Mouse (Mus musculus): ENCODE results near the gene Wnt16. TPM values are rescaled to one million over a fixed set of nuclear protein-coding genes. Genes with fewer than 3 reads are reported as not detected.

The Wnt16 gene
- polyA plus RNA-seq (2014; fragmentation: Illumina TruSeq; extraction: RNeasy Lipid Tissue Mini Kit (QIAGEN cat#74804); ENCODE audit: insufficient read depth, low read depth, low replicate concordance) = not detected

GRCm38 (mm10) chr6:22288004-22288736, at the start of gene Wnt16:
Gene Wnt16, plus strand, starts transcription at chr6:22288227.

Other genes starting within 250 kb of the Wnt16 start
- gene Fam3c, start 68.0 kb downstream of the Wnt16 start, polyA plus RNA-seq (2014; fragmentation: Illumina TruSeq; extraction: RNeasy Lipid Tissue Mini Kit (QIAGEN cat#74804); ENCODE audit: insufficient read depth, low read depth, low replicate concordance) = 35.0 TPM